Mouse (Mus musculus) heart, embryonic 16.5 days (tissue): ENCODE measurements around the gene Gm49450. TPM values are rescaled to one million over a fixed set of nuclear protein-coding genes. Genes with fewer than 3 reads are reported as not detected.
"Not testable (repeated sequence)": the region's sequence is repeated elsewhere in the genome, so short reads cannot be mapped to it uniquely, and the experiment has no call there.

Source experiments
- ATAC-seq: fragments of 200-750 bp; cut with Nextera tagmentation; replicated peaks from 2 replicates; pipeline ENCODE4 v1.8.0; 2017; ENCODE audit warnings: moderate number of reproducible peaks; ENCODE audit not compliant: insufficient read depth, low FRiP score; ENCODE audit errors: extremely low read depth
- H3K27ac ChIP-seq: fragments of 300-500 bp; sonication (generic); 2 replicates; pipeline ENCODE4 v1.5.1; 2014; ENCODE audit warnings: mild to moderate bottlenecking, low read length, control low read depth, moderate library complexity
- H3K27me3 ChIP-seq: fragments of 300-500 bp; sonication (generic); 2 replicates; pipeline ENCODE4 v1.6.1; 2014; ENCODE audit warnings: low read length, mixed read lengths; ENCODE audit not compliant: control insufficient read depth, insufficient read depth
- H3K36me3 ChIP-seq: fragments of 300-500 bp; sonication (generic); 2 replicates; pipeline ENCODE4 v1.6.1; 2014; ENCODE audit not compliant: control insufficient read depth, insufficient read depth
- H3K4me1 ChIP-seq: fragments of 300-500 bp; sonication (generic); 2 replicates; pipeline ENCODE4 v1.6.1; 2014; ENCODE audit warnings: low read length, mixed read lengths; ENCODE audit not compliant: control insufficient read depth, insufficient read depth
- H3K4me2 ChIP-seq: fragments of 300-500 bp; sonication (generic); 2 replicates; pipeline ENCODE4 v1.6.1; 2014; ENCODE audit warnings: low read depth, mild to moderate bottlenecking, control low read depth, low read length
- H3K4me3 ChIP-seq: fragments of 300-500 bp; sonication (generic); 2 replicates; pipeline ENCODE4 v1.5.1; 2014; ENCODE audit warnings: mild to moderate bottlenecking, control low read depth, low read length
- H3K9ac ChIP-seq: fragments of 300-500 bp; sonication (generic); 2 replicates; pipeline ENCODE4 v1.6.1; 2014; ENCODE audit warnings: low read length, control low read depth
- H3K9me3 ChIP-seq: fragments of 300-500 bp; sonication (generic); replicated peaks from 2 replicates; pipeline ENCODE4 v1.6.1; 2016; ENCODE audit warnings: low read length; ENCODE audit not compliant: control insufficient read depth
- WGBS: fragments of 180-500 bp; shearing (Covaris S2); extraction: QIAGEN DNeasy Blood & Tissue Kit; methylation state at CpG from one replicate; pipeline ENCODE4 v1.1.7; 2014; 5-methylcytosine and 5-hydroxymethylcytosine counted together
- polyA plus RNA-seq: library from polyadenylated mRNA; unstranded; fragments of >200 nt; fragmentation: Nextera tagmentation; extraction: Ambion mirVana; gene quantifications from 2 replicates; pipeline ENCODE4 v1.2.1, GENCODE M21; 2015

The Gm49450 gene
- polyA plus RNA-seq, 1 experiment from 2014 or later = not detected

GRCm38 (mm10) chr15:98921510-98921909 is 31.8 kb downstream of the Gm49450 start:
- H3K9me3 ChIP-seq = no peaks in the 10 kb centered on the region
- no peaks in the 10 kb centered on the region for H3K27me3 ChIP-seq
- H3K4me3 ChIP-seq = no peak overlapping the region
- 85% methylated on average over 5 of the region's 5 CpGs for WGBS
- H3K27ac ChIP-seq = no peak overlapping the region
- no peak overlapping the region for H3K9ac ChIP-seq
- H3K4me1 ChIP-seq = peaks cover 4% of the 10 kb centered on the region
- H3K4me2 ChIP-seq = no peak overlapping the region
- H3K36me3 ChIP-seq = no peaks in the 10 kb centered on the region
- no peak for ATAC-seq

GRCm38 (mm10) chr15:98918499-98918895 is 34.9 kb downstream of the Gm49450 start:
- H3K9me3 ChIP-seq, H3K36me3 ChIP-seq, H3K4me1 ChIP-seq, H3K27me3 ChIP-seq, ATAC-seq: not testable (repeated sequence)
- H3K27ac ChIP-seq = peak overlapping the region; percentile 74
- peak overlapping the region; percentile 64 for H3K4me2 ChIP-seq
- H3K9ac ChIP-seq = peak overlapping the region; percentile 72
- 28% methylated on average over 8 of the region's 8 CpGs for WGBS
- H3K4me3 ChIP-seq = peak overlapping the region; percentile 95

GRCm38 (mm10) chr15:98917538-98918498 is 35.5 kb downstream of the Gm49450 start, which contains the start of gene Lmbr1l:
Lmbr1l (minus strand) TSS chr15:98918231.
- H3K36me3 ChIP-seq = peaks cover 6% of the 10 kb centered on the region
- under 1% methylated on average over 82 of the region's 82 CpGs for WGBS
- ATAC-seq = peak; percentile 98
- peak within 1 kb of the TSS; percentile 94 for H3K9ac ChIP-seq
- no peaks in the 10 kb centered on the region for H3K9me3 ChIP-seq
- H3K27ac ChIP-seq = peak within 1 kb of the TSS; percentile 97
- H3K4me3 ChIP-seq = peak within 1 kb of the TSS; percentile 95
- H3K4me1 ChIP-seq = peaks cover 10% of the 10 kb centered on the region
- H3K4me2 ChIP-seq = peak within 1 kb of the TSS; percentile 86
- H3K27me3 ChIP-seq = no peaks in the 10 kb centered on the region

DNA sequence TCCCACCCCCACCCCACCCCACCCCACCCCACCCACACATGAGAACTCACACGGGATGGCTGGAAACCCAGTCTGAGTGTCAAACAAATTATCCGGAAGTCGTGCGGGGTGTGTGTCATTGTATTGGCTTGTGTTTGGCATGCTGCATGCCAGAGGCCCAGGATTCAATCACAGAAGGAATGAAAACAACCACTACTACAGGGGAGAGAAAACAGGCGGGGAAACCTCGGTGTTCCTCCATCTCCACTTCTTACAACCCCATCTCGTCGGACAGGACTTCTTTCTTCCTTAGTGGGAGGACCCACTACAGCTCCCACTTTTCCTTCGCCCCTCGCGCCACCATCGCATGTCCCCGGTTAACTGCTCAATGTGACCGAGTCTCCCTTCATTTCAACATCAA is 36.3 kb downstream of the Gm49450 start:
- peak overlapping the region; percentile 97 for H3K27ac ChIP-seq
- ATAC-seq = no peak
- no peaks in the 10 kb centered on the region for H3K9me3 ChIP-seq
- H3K36me3 ChIP-seq = peaks cover 11% of the 10 kb centered on the region
- peak overlapping the region; percentile 95 for H3K4me3 ChIP-seq
- H3K9ac ChIP-seq = peak overlapping the region; percentile 94
- H3K4me1 ChIP-seq = peaks cover 10% of the 10 kb centered on the region
- H3K4me2 ChIP-seq = peak overlapping the region; percentile 86
- WGBS = under 1% methylated on average over 14 of the region's 14 CpGs
- no peaks in the 10 kb centered on the region for H3K27me3 ChIP-seq

GRCm38 (mm10) chr15:98916016-98916415 is 37.3 kb downstream of the Gm49450 start:
- 93% methylated on average over 4 of the region's 4 CpGs for WGBS
- no peak overlapping the region for H3K27ac ChIP-seq
- H3K4me2 ChIP-seq = peak overlapping the region; percentile 86
- no peaks in the 10 kb centered on the region for H3K27me3 ChIP-seq
- peaks cover 10% of the 10 kb centered on the region for H3K4me1 ChIP-seq
- peak overlapping the region; percentile 94; the same call in 1 of the 2 replicates for H3K9ac ChIP-seq
- H3K36me3 ChIP-seq = peaks cover 20% of the 10 kb centered on the region
- no peak for ATAC-seq
- H3K4me3 ChIP-seq = no peak overlapping the region
- H3K9me3 ChIP-seq = no peaks in the 10 kb centered on the region

- Histone ChIP-seq H3K27ac (no peak overlapping the region), H3K9ac (no peak overlapping the region), H3K36me3 (peaks cover 25% of the 10 kb centered on the region), H3K27me3 (no peaks in the 10 kb centered on the region), H3K4me3 (no peak overlapping the region), H3K4me2 (no peak overlapping the region), H3K4me1 (peaks cover 10% of the 10 kb centered on the region), H3K9me3 (no peaks in the 10 kb centered on the region)
- ATAC-seq = no peak
- 89% methylated on average over 6 of the region's 6 CpGs for WGBS
Measured at GRCm38 (mm10) chr15:98914903-98915302, 38.4 kb downstream of the Gm49450 start.

GRCm38 (mm10) chr15:98904692-98905091 is 48.7 kb downstream of the Gm49450 start:
- no peak overlapping the region for H3K27ac ChIP-seq
- H3K4me3 ChIP-seq = no peak overlapping the region
- peaks cover 31% of the 10 kb centered on the region for H3K36me3 ChIP-seq
- peaks cover 5% of the 10 kb centered on the region for H3K27me3 ChIP-seq
- no peaks in the 10 kb centered on the region for H3K9me3 ChIP-seq
- no peak overlapping the region for H3K4me2 ChIP-seq
- whole genome bisulfite sequencing = 34% methylated on average over 10 of the region's 10 CpGs
- no peaks in the 10 kb centered on the region for H3K4me1 ChIP-seq
- no peak overlapping the region for H3K9ac ChIP-seq
- no peak for ATAC-seq

GRCm38 (mm10) chr15:98902600-98902999 is 50.8 kb downstream of the Gm49450 start:
- no peak overlapping the region for H3K4me3 ChIP-seq
- H3K4me1 ChIP-seq = peaks cover 7% of the 10 kb centered on the region
- peaks cover 19% of the 10 kb centered on the region for H3K36me3 ChIP-seq
- H3K27me3 ChIP-seq = peaks cover 21% of the 10 kb centered on the region
- H3K27ac ChIP-seq = no peak overlapping the region
- 72% methylated on average over 2 of the region's 2 CpGs for WGBS
- H3K4me2 ChIP-seq = no peak overlapping the region
- H3K9me3 ChIP-seq = no peaks in the 10 kb centered on the region
- no peak for ATAC-seq
- H3K9ac ChIP-seq = no peak overlapping the region

- ATAC-seq = no peak
- Histone ChIP-seq H3K36me3 (peaks cover 11% of the 10 kb centered on the region; the same call in 1 of the 2 replicates), H3K9ac (no peak overlapping the region), H3K27ac (no peak overlapping the region), H3K9me3 (no peaks in the 10 kb centered on the region), H3K4me3 (no peak overlapping the region), H3K4me2 (no peak overlapping the region), H3K27me3 (peaks cover 32% of the 10 kb centered on the region), H3K4me1 (peaks cover 12% of the 10 kb centered on the region)
- WGBS = 37% methylated on average over 1 of the region's 1 CpGs
Measured at GRCm38 (mm10) chr15:98901530-98901929, 51.8 kb downstream of the Gm49450 start.
